Mouse (Mus musculus): Measurements from ENCODE around the gene Prss41.
"Not testable (repeated sequence)": the region's sequence is repeated elsewhere in the genome, so short reads cannot be mapped to it uniquely, and the experiment has no call there.

Prss41 gene

DNA sequence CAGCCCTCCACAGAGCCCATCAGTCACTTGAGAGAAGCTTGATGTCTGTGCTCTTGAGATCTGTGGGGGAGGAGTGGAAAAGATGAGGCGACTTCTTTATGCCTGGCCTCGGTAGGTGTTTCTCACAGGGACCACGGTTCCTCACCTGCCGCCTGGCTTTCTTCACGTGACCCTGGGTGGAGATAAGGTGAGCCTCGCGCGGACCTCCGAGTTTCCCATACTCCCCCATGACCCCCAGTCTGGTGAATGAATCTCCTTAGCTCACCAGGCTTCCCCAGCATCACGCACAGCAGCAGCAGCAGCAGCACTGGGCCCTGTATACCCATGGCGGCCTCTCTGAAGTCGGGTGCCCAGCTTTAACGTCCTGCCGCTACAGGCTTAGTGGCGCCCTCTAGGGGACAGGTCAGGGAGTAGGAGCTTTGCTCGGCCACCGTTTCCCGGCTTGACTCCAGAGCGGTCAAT is at the start of gene Prss41, which contains the start of gene Prss32:
Gene Prss41 (minus strand): TSS at position 361 of the 462 bp plus-strand sequence.
Gene Prss32 (plus strand): TSS at position 44 of the 462 bp plus-strand sequence.
- in situ Hi-C loops (cut with MboI, MseI) = no loop called here

DNA sequence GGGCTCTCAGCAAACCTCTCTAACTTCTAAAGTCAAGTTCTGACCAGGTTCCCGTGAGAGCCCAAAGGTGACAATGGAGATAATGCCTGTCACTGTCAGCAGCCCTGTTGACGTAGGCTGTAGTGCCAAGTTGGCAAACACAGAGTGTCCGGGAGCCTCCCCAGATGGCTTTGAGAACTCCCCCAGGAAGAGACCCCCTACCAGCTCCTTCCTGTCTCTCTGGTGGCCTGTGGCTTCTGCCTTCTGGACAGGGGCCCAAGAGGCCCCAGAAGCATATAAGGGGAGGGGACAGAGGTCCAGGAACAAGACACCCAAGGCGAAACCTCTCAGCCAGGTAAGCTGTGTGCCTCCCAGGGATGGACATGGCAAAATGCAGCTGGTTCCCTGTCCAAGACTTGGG is 36.6 kb upstream of the Prss41 start, which contains the start of the genes Dcpp1 and Dcpp2:
Gene Dcpp1 (plus strand): TSS at position 301 of the 400 bp plus-strand sequence.
Gene Dcpp2 (plus strand): TSS at position 305 of the 400 bp plus-strand sequence.
- in situ Hi-C loops (cut with MboI, MseI) = not testable (repeated sequence)

DNA sequence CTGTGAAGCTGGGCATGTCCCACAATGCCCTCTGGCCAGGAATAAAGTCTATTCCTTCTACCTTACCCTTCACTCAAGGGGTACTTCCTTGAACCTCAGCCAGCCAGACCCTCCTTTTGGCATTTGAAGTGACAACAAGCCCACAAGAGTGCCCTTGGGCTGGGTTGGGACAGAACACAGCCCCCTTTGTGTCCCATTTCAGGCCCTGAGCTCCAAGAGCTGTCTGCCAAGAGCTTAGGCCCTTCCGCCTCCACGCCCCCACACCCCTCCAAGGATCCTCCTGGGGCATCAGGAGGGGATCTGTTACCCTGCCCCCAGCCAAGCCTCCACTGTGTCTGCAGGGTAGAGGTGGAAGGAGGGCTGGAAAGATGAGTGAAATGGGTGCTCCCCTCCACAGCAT is 33.2 kb upstream of the Prss41 start:
- in situ Hi-C loops (cut with MboI, MseI) = no loop called here

DNA sequence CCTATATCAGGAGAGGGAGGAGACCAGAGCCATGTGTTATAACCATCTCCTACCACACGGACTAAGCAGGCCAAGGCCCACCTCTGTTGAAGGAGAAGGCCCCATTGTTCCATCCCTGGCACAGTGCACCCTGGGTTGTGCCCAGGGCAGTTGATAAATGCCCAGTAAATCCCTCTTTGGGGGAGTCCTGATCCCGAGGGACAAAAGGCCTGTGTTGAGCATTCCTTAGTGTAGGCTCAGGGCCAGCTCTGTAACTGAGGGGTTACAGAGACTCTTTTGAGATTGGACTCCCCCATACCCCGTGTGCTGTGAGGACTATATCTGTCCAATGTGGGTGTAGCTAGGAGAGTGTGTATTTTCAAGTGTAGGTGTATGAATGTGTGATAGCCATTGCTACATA is 32.8 kb upstream of the Prss41 start:
- in situ Hi-C loops (cut with MboI, MseI) = no loop called here

DNA sequence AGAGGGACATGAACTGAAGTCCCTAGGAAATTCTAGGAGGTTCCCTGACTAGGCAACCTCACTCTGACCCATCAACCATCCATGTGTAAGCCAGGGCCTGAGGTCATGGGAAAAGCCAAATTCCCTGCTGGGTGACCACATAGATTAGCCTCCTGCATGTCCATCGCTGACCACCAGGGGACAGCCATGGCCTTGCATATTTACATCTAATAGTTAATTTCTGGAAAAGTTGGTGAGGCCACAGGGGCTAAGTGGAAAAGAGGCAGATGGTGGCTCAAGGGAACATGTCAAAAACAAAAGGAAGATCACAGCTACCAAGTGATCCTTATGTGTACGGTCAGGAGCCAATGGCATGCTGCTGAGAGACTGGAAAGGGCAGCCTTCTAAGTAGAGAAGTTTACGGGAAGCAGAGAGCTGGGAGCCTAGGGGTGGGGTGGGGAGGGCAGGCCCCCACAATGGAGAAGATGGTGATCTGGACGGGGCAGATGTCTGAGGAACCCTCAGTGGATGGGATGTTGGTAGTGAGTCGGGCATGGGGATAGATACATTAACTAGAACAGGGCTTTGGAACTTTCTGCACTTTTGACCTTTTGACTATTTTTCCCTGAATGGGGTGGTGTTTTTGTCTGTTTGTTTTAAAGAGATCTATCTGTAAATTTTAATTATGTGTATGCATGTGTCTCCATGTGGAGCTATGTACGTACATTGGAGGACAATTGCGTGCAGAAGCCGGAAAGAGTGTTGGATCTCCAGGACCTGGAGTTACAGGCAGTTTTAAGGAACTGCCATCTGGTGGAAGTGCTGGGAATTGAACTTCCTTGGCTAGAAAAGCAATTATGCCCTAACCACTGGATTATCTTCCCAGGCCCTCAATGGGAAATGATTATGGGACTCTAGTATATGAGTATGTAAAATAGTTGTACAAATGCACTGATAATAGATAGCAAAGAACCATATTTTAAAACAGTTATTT is 30.2 kb upstream of the Prss41 start:
- in situ Hi-C loops (cut with MboI, MseI) = loop anchor here (25.0 kb wide), 1 partner anchor 88 kb away; the partner anchor contains the start of gene Sbpl

DNA sequence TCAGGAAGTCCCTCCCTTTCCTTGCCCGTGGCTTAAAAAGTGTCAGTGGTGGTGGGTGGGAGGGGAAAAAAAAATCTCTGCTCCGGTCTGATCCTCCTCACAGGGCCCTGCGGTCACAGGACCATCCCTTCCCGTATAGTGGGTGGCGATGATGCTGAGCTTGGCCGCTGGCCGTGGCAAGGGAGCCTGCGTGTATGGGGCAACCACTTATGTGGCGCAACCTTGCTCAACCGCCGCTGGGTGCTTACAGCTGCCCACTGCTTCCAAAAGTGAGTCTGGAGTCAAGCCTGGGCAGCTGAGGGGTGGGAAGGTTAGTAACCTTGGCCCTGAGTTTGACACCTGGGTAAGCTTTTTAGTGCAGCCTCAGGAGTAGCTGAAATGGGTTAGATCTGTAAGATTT is 24.5 kb upstream of the Prss41 start:
- in situ Hi-C loops (cut with MboI, MseI) = loop anchor here (25.0 kb wide), 1 partner anchor 94 kb away; the partner anchor contains the start of gene Sbpl

DNA sequence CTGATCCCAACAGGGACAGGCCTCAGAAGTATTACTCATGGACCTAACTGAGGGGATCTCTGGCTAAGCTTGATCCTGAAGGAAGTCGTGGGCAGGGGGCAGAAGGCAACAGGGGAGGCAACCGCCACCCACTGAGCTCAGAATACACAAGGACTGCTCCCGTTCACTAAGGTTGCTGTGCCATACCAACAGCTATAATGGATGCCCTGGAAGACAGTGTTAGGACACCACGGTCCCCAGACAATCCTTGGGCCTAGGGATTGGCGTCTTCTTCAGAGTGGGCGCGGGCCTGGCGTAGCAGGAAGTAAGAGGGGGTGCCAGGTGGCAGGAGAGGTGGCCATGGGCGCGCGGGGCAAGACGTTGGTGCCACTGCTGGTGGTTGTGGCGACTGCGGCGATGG is 23.8 kb upstream of the Prss41 start, which contains the start of gene Prss21:
Gene Prss21 (plus strand): TSS at position 301 of the 400 bp plus-strand sequence.
- in situ Hi-C loops (cut with MboI, MseI) = loop anchor here (25.0 kb wide), 1 partner anchor 95 kb away; the partner anchor contains the start of gene Sbpl

DNA sequence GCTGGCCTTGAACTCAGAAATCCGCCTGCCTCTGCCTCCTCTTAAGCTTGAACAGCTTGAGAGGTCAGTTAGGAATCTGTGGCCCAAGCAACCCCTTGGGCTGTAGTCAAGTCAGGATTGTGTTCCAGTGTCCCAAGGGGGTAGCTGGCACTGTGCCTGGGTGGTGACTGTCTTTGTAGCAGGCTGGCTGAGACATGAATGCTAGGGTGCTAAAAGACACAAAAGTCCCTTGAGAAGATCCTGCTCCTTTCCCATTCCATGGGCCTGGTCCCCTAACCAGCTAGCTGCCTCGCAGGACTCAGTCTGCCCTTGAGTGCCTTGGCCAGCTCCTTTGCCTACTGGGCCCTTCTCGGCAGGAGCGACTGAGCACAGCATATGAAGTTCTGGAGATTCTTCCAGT is 19.0 kb upstream of the Prss41 start:
- in situ Hi-C loops (cut with MboI, MseI) = loop anchor here (25.0 kb wide), 1 partner anchor 99 kb away; the partner anchor contains the start of gene Sbpl

DNA sequence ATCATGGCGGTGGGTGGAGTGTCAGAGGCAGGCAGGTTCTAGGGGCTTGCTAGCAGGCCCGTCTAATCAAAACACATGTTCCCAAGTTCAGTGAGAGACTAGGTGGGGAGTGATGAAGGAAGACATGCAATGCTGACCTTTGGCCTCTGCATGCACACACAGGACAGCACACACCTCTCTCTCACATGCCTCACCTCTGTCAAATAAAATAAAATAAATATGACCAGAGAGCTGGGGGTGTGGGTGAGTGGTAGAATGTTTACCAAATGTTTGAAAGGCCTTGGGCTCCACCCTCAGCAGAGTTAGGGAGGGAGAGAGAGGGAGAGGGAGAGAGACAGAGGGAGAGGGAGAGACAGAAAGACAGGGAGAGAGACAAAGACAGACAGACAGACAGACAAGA is 13.9 kb upstream of the Prss41 start:
- in situ Hi-C loops (cut with MboI, MseI) = loop anchor here (10.0 to 25.0 kb wide), 2 partner anchors 104 to 653 kb away; partner anchors contain the start of gene Sbpl

DNA sequence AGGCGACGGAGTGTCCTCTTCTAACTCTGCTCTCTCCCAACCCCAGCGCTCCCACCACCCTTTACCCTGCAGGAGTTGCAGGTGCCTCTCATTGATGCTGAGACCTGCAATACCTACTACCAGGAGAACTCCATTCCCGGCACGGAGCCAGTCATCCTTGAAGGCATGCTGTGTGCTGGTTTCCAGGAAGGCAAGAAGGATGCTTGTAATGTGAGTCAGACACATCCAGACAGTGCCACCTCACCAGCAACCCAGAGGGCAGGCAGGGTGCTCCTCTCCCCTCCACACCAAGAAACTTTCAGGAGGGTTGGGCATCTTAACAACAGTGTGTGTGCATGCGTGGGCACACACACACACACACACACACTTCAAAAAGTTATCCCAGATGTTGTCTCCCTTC is 13.2 kb upstream of the Prss41 start:
- in situ Hi-C loops (cut with MboI, MseI) = loop anchor here (10.0 to 25.0 kb wide), 2 partner anchors 105 to 652 kb away; partner anchors contain the start of gene Sbpl

DNA sequence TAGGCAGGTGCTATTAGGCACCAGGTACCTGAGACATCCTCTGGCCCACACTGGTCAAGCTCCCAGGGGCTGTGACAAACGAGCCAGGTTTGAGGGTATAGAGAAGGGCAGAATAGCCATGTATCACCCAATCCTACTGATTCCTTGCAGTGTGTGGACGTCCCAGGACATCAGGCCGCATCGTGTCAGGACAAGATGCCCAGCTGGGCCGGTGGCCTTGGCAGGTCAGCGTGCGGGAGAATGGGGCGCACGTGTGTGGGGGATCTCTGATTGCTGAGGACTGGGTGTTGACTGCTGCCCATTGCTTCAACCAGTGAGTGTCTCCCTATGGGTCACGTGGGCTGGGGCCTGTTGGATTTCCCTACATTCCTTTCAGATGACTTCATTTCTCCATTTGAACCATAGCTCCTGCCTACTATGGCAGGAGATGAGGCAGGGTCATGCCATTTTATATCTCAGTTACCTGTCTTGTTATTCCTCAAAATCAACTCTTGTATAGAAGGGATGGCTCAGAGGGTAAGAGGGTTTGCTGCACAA is 10.3 kb upstream of the Prss41 start:
- in situ Hi-C loops (cut with MboI, MseI) = loop anchor here (5.0 to 25.0 kb wide), 3 partner anchors 77 to 649 kb away; partner anchors contain the start of gene Sbpl

DNA sequence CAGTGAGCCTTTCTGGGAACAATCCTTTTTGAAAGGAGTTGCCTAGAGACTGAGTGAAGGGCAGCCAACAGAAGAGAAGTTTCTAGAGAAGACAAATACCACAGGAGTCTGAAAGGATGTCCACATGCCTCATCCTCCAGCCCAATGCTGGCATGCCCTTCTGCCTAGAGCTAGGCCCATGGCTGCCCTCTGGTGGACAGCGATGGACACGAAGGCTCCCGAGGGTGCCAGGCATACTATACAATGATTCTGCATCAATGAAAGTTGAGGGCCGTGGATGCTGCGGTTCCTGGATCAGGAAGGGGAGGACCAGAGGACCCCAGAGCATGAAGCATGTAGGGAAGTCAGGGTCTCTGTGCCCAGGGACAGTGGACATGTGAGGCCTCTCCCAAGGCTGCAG is 9.3 kb upstream of the Prss41 start:
- in situ Hi-C loops (cut with MboI, MseI) = loop anchor here (5.0 to 25.0 kb wide), 3 partner anchors 76 to 648 kb away; partner anchors contain the start of gene Sbpl

DNA sequence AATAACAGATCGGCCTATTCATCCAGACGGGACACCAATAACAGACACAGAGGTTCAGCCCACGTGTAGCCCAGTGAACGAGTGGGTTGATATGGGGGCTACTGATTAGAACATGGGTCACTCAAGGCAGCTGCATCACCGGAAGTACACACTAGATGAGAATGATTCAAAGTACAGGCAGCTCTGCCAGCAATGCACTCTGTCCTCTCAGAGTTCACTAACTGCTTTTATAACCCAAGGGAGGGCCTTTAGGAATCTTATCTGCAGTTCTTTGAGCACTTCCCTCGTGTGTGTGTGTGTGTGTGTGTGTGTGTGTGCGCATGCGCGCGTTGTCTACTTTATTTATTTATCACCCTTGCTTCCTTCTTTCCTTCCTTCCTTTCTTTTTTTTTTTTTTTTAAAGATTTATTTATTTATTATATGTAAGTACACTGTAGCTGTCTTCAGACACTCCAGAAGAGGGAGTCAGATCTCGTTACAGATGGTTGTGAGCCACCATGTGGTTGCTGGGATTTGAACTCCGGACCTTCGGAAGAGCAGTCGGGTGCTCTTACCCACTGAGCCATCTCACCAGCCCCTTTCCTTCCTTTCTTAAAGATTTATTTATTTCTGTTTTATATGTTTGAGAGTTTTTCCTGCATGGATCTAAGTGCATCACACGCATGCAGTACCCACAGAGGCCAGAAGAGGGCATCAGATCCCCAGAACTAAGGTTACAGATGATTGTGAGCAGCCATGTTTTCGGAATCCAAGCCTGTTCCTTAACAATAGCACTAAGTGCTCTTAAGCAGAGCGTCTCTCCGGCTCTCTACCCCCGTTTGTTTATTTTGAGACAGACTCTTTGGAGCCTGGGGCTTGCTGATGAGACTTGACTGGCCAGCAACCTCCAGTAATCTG is 7.1 kb upstream of the Prss41 start:
- in situ Hi-C loops (cut with MboI, MseI) = loop anchor here (5.0 to 25.0 kb wide), 3 partner anchors 74 to 646 kb away; partner anchors contain the start of gene Sbpl

DNA sequence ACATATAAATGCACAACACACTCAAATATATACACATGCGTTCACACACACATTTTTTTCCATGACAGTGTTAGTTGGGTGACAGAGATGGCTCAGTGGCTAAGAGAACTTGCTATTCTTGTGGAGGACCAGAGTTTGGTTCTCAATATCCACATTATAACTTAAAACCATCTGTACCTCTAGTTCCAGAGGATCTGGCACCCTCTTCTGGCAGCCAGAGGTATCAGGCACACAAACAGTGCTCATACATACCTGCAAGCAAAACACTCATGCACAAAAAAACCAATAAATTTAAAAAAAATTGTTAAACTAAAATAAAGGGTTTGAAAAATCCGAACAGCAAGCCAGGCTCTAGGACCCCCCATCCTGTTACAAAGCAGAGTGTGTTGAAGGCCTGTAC is 6.1 kb upstream of the Prss41 start:
- in situ Hi-C loops (cut with MboI, MseI) = loop anchor here (5.0 to 25.0 kb wide), 3 partner anchors 73 to 645 kb away; partner anchors contain the start of gene Sbpl

DNA sequence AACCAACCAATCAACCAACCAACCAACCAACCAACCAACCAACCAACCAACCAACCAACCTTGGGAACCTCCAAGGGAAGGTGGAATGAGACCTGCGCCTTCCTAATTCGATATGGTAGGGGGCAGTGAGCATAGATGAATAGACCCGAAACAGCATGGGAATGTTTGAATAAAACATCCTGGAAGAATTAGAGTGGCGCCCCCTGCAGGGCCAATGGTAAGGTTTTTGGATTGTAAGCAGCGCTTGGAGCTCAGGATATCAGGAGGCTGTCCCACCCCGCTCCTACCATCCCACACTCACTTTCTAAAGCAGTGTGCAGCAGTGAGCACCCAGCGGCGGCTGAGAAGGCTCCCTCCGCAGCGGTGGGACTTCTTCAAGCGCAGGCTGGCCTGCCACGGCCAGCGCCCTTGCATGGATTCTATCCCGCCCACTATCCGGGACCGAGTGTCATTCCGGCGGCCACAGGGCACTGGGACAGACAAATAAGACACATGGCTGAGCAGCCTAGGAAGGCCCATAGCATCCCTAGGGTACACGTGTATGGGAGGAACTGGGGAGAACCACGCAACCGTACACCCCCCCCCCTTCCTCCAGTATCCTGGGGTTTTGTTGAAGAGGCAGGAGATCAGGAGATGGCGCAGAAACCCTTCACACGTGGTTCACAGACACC is 696 bp downstream of the Prss41 start:
- in situ Hi-C loops (cut with MboI, MseI) = no loop called here

DNA sequence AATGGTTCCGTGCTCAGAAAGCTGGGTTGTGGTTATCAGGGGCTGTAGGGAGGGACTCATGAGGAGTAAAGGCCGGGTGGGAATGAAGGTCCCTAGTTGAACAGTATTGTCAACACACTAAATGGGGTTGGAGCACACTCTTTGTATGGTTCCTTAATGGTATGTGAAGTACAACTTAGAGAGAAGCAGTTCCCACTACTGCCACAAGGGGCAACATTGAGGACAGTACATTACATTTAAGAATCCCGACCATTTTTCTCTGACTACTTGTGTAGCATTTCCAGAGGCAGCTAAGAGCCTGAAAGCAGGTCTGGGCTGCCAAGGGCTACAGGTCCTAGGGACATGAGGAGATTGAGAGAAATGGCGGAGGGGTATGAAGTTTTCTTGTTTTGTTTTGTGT is 2.8 kb downstream of the Prss41 start:
- in situ Hi-C loops (cut with MboI, MseI) = no loop called here

DNA sequence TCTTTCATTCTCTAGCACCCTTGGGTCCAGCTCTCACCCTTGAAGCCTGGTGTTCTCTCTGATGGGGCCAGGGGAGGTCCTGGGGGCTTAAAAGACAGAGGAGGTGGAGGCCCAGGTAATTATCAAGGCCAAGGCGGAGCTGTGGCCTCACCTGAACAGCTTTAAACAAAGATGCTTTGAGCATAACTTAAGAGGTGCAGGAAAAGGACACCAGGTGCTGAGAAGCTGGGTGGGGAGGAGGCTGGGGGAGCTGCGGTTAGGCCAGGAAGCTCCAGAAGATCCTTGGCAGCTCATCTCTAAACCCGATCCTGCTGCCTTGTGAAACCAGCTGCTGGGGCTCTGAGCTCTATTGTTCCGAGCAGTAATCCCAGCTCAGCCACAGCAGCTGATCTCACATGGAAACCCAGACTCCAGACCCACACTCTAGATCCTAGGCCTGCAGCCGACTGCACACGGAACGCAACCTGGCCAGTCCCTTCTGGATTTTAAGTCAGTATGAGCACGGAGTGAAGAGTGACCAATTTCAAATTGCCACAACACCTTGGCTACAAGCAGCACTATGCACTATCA is 7.9 kb downstream of the Prss41 start, which contains the start of gene Prss33:
Gene Prss33 (minus strand): TSS at position 51 of the 570 bp plus-strand sequence.
- in situ Hi-C loops (cut with MboI, MseI) = no loop called here

DNA sequence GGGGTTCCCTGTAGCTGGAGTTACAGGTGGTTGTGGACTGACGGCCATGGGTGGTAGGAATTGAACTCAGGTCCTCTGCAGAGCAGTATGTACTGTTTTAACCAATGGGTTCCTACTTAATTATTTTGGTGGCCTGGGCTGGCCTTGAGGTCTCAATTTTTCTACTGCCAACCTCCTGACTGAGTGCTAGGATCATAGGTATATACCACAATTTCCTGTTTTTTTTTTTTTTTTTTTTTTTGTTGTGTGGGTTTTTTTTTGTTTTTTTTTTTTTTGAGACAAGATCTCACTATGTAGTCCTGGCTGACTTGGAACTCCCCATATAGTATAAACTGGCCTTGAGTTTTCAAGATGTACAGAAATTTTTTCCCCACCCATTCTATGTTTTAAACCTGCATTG is 12.8 kb downstream of the Prss41 start:
- in situ Hi-C loops (cut with MboI, MseI) = no loop called here

DNA sequence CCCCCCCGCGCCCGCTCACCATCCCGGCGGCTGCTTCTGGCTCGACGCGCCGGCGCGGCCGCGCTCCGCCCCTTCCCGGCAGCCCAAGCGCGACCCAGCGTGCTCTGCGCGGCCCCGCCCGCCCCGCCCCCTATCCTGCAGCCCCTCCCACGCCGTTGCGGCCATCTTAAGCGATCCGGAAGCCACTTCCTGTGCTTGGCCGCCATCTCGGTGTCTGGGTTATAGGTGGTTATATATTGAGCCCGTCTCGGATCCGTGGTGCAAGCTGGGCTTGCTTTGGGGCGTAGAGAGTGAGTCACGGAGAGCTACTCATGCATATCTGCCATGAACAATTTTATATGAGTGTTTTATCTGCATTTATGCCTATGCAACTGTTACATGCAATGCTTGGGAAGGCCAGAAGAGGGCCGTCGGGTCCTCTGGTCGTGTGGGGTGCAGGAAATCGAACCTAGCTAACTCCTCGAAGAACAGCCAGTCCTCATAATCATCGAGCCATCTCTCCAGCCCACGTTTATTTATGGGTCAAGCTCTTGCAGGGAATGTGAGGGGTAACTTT is 14.8 kb downstream of the Prss41 start, which contains the start of gene Elob:
Gene Elob (minus strand): TSS at position 73 of the 556 bp plus-strand sequence.
- in situ Hi-C loops (cut with MboI, MseI) = no loop called here

Data from T-helper 2 cell (primary cell).